Mouse (Mus musculus) erythroblast, embryonic 14.5 days (primary cell): Measurements from ENCODE around the gene Srgap1. TPM values are rescaled to one million over a fixed set of nuclear protein-coding genes. Genes with fewer than 3 reads are reported as not detected.

Source experiments
- H3K27me3 ChIP-seq: 2 replicates; pipeline ENCODE4 v1.6.1; 2012; ENCODE audit warnings: inconsistent platforms; ENCODE audit not compliant: control insufficient read depth
- H3K36me3 ChIP-seq: 2 replicates; pipeline ENCODE4 v1.6.1; 2012; ENCODE audit warnings: mild to moderate bottlenecking, inconsistent platforms; ENCODE audit not compliant: control insufficient read depth
- H3K4me1 ChIP-seq: 2 replicates; pipeline ENCODE4 v1.6.1; 2012; ENCODE audit warnings: inconsistent platforms; ENCODE audit not compliant: control insufficient read depth
- H3K4me3 ChIP-seq: replicated peaks from 2 replicates; pipeline ENCODE3; 2012; ENCODE audit warnings: moderate library complexity, mild to moderate bottlenecking, inconsistent platforms
- H3K9me3 ChIP-seq: 2 replicates; pipeline ENCODE4 v1.6.1; 2012; ENCODE audit warnings: low read length, inconsistent platforms, mixed read lengths; ENCODE audit not compliant: control insufficient read depth
- GATA1 ChIP-seq: IDR thresholded peaks from 2 replicates; pipeline ENCODE4 v1.6.1; 2012; ENCODE audit warnings: low read length, inconsistent platforms, mixed read lengths
- TAL1 ChIP-seq: IDR thresholded peaks from 3 replicates; pipeline ENCODE4 v1.6.1; 2012; ENCODE audit warnings: low read length, inconsistent platforms, mixed read lengths
- polyA plus RNA-seq: library from polyadenylated mRNA; stranded (reverse); fragments of >175 nt; gene quantifications from 2 replicates; pipeline ENCODE4 v1.2.3, GENCODE M21; 2012

Gene Srgap1
- polyA plus RNA-seq, 1 experiment = 0.20 TPM

DNA sequence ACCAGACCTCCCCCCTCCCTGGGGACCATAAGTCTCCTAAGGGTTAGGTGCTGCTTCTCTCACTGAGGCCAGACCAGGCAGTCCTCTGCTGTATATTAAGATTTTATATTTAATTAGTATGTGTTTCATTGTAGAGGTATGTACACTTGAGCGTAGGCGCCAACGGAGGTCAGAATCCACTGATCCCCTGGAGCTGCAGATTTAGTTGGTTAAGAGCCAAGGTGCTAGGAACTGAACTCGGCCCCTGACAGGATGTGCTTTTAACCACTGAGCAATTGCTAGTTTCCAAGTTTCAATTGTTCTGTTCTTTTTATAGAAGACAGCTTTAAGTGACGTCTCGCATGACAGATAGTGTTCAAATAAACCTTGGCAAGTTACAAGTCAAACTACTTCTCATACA is 41.0 kb downstream of the Srgap1 start:
- Histone ChIP-seq H3K4me1 (no peaks in the 10 kb centered on the region), H3K27me3 (no peaks in the 10 kb centered on the region), H3K4me3 (no peak overlapping the region), H3K36me3 (no peaks in the 10 kb centered on the region), H3K9me3 (no peaks in the 10 kb centered on the region)
- no peak for TF ChIP-seq TAL1

DNA sequence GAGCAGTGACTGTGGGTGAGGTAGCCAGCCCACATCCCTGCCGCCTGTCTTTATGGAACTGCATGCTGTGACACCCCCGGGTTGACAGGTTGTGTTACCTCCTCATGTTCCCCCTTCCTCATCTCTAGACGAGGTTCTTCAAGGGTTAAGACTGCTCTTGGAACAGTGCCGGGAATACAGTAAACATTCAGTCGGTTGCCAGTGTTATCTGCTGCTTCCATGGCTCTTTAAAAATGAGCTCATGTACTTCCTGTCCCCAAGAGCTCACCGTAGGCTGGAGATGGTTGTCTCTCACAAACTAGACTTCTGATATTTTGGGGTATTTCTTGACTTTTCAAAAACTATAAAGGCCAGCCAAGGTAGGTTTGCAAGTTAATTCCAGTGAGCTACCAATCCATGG is 41.6 kb downstream of the Srgap1 start:
- Histone ChIP-seq H3K9me3 (no peaks in the 10 kb centered on the region), H3K4me1 (no peaks in the 10 kb centered on the region), H3K27me3 (no peaks in the 10 kb centered on the region), H3K4me3 (no peak overlapping the region), H3K36me3 (no peaks in the 10 kb centered on the region)
- TF ChIP-seq TAL1 (no peak), GATA1 (no peak)

DNA sequence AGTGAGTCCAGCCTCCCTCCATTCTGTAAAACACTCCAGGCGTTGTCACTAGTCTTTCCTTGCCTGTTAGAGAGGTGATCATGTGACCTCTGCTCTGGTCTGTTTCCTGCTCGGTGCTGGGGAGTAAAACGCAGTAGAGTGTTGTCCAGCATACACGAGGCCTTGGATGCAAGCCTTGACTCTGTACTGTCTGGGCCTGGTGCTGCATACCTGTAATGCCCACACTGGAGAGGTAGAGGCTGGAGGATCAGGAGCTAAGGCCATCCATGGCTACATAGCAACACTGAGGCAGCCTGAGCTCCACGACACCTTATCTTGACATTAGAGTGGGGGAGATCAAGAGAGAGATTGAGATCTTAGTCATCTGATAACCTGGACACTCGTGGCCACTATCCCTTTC is 44.2 kb downstream of the Srgap1 start:
- H3K4me3 ChIP-seq = no peak overlapping the region
- no peak for TF ChIP-seq GATA1

DNA sequence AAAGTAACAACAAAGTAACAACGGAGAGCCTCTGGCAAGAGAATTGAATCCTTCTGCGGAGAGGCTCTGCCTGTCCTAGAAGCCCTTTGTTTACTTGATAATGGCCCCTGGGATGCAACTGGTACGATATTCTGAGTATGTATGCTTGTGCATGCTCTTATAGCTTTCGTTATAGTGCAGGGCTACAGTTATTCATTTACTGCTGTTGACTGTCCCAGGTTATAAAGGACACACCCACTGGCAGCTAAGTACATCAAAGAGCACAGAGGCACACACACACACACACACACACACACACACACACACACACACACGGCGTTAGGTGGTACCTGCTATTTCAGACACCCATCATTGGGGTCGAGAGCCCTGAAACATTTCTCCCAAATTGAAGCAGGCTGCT is 48.3 kb downstream of the Srgap1 start:
- H3K4me3 ChIP-seq = no peak overlapping the region
- H3K36me3 ChIP-seq = no peaks in the 10 kb centered on the region
- H3K27me3 ChIP-seq = no peaks in the 10 kb centered on the region
- peaks cover 5% of the 10 kb centered on the region; the same call in 1 of the 2 replicates for H3K9me3 ChIP-seq
- no peak for TF ChIP-seq GATA1
- TF ChIP-seq TAL1 = no peak
- no peaks in the 10 kb centered on the region for H3K4me1 ChIP-seq

More for the DNA sequence above, 44.2 kb downstream of the Srgap1 start:
- no peaks in the 10 kb centered on the region for H3K4me1 ChIP-seq
- H3K9me3 ChIP-seq = no peaks in the 10 kb centered on the region
- no peaks in the 10 kb centered on the region for H3K27me3 ChIP-seq
- no peaks in the 10 kb centered on the region for H3K36me3 ChIP-seq

DNA sequence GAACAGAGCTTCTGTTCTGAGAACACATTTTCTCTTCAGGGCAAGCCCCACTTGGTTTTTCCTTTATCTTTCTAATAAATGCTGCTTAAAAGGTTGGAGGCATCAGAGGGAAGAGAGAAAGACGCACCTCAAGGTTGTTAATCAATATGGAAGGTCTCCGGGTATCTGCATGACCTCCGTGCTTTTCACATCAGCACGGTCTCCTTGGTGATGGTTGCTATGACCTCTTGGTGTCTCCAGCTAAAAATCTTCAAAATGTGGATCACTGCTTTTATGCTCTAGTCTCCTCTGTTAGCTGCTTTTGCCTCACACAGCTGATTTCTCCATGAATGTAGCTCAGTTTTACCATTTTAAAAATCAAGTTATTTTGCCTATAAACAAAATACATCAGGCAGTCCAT is 50.6 kb downstream of the Srgap1 start:
- peaks cover 5% of the 10 kb centered on the region; the same call in 1 of the 2 replicates for H3K9me3 ChIP-seq
- H3K4me3 ChIP-seq = no peak overlapping the region
- TF ChIP-seq TAL1 = no peak
- TF ChIP-seq GATA1 = no peak
- H3K27me3 ChIP-seq = no peaks in the 10 kb centered on the region
- no peaks in the 10 kb centered on the region for H3K4me1 ChIP-seq
- no peaks in the 10 kb centered on the region for H3K36me3 ChIP-seq

DNA sequence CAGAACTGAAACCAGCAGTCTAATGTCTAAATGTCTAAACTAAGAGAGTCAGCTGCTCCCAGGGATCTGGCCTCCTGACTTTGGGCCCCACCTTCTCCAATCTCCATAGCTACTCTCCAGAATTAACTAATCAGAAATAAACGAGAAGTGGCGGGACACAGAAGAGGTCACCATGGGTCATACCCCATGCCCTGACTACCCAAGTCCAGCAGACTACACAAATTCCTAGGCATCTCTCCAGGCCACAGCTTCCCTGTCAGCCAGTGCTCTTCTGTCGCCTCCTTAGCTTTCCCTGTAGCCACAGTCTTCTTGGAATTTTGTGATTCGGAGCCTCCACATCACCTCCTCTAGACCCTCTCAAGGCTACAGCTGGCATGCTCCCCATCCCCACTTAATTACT is 51.7 kb downstream of the Srgap1 start:
- Histone ChIP-seq H3K9me3 (peaks cover 5% of the 10 kb centered on the region; the same call in 1 of the 2 replicates), H3K4me3 (no peak overlapping the region), H3K27me3 (no peaks in the 10 kb centered on the region), H3K4me1 (no peaks in the 10 kb centered on the region), H3K36me3 (no peaks in the 10 kb centered on the region)
- TF ChIP-seq TAL1 = no peak
- no peak for TF ChIP-seq GATA1

DNA sequence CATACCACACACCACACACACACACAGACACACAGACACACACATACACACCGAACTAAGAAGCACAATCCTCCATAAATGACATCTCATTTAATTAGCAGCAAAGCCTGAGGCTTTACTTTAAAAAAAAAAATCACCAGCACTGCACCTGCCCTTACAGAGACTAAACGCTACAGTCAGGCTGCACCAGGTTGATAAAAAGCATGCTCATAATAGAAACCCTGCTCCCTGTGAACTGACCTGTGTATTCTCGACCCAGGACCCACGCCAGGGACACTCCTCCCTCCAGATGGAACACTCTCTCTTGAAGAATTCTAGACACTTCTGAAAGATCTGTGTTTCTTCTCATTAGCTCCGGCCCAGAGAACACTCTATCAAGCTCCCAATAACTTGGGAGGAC is 52.5 kb downstream of the Srgap1 start:
- Histone ChIP-seq H3K4me1 (no peaks in the 10 kb centered on the region), H3K9me3 (peaks cover 5% of the 10 kb centered on the region; the same call in 1 of the 2 replicates), H3K36me3 (no peaks in the 10 kb centered on the region), H3K4me3 (no peak overlapping the region), H3K27me3 (no peaks in the 10 kb centered on the region)
- no peak for TF ChIP-seq GATA1
- no peak for TF ChIP-seq TAL1

DNA sequence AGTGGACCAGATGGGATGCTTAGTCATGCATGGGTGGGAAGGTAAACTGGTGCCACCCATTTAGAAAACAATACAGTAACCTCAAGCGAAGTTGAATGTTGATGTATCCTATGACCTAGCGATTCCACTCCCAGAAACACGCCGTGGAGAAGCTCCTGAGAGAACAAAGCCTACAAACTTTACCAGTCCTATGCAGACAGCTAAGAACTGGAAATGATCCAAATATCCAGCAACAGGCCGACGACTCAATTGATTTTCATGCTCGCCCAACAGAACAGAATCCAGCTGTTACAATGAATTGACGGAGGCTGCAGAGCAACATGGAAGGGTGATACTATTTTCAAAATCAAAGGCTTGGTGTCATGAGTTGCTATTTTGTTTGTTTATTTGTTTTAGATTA is 54.5 kb downstream of the Srgap1 start:
- no peaks in the 10 kb centered on the region for H3K4me1 ChIP-seq
- H3K9me3 ChIP-seq = peaks cover 5% of the 10 kb centered on the region; the same call in 1 of the 2 replicates
- no peaks in the 10 kb centered on the region for H3K36me3 ChIP-seq
- no peaks in the 10 kb centered on the region for H3K27me3 ChIP-seq
- H3K4me3 ChIP-seq = no peak overlapping the region
- TF ChIP-seq GATA1 = no peak

DNA sequence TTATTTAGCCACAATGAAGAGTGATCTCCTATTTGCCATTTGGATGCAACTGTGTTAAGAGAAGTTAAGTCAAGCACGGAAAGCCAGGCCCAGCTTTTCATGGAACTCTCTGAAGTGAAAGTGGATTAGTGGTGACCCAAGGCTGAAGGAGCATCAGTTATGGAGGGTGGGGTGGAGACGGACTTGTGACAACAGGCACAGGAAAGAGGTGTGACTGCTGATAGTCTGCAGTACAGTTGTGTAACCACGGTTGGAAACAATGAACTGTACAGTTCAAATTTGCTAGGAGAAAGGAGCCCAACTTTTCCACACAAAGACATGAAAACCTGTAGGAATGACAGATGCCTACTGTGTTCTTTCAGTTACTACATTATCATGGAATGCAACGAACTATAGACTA is 60.1 kb downstream of the Srgap1 start:
- Histone ChIP-seq H3K36me3 (no peaks in the 10 kb centered on the region), H3K9me3 (no peaks in the 10 kb centered on the region), H3K4me1 (no peaks in the 10 kb centered on the region), H3K27me3 (no peaks in the 10 kb centered on the region), H3K4me3 (no peak overlapping the region)
- TF ChIP-seq TAL1 (no peak), GATA1 (no peak)

DNA sequence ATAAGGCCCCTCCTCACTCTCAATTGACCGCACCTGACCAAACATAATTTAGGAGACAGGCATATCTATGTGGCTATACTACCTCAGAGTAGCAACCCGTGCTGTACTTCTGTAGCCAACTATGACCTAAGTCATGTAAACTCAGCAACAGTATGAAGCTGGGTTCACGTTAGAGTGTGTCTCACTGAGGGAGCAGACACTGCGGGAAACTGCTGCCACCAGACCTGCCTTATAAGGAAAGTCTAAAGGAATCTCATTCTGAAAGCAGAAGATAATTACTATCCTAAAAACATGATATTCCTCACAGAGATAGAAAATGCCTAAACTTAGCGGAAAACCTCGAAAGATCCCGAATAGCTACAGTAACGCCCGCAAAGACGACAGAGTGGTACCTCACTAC is 62.2 kb downstream of the Srgap1 start:
- no peaks in the 10 kb centered on the region for H3K9me3 ChIP-seq
- H3K4me1 ChIP-seq = no peaks in the 10 kb centered on the region
- TF ChIP-seq GATA1 = no peak
- no peak for TF ChIP-seq TAL1
- H3K36me3 ChIP-seq = no peaks in the 10 kb centered on the region
- no peak overlapping the region for H3K4me3 ChIP-seq
- no peaks in the 10 kb centered on the region for H3K27me3 ChIP-seq
